Mouse (Mus musculus) thymus, postnatal 4 days (tissue): ENCODE results near the gene Trp63.
"Not testable (repeated sequence)": the region's sequence is repeated elsewhere in the genome, so short reads cannot be mapped to it uniquely, and the experiment has no call there.

Experiments used
- DNase-seq: peaks from one replicate; pipeline ENCODE4 v3.0.0; 2021

Trp63 gene

DNA sequence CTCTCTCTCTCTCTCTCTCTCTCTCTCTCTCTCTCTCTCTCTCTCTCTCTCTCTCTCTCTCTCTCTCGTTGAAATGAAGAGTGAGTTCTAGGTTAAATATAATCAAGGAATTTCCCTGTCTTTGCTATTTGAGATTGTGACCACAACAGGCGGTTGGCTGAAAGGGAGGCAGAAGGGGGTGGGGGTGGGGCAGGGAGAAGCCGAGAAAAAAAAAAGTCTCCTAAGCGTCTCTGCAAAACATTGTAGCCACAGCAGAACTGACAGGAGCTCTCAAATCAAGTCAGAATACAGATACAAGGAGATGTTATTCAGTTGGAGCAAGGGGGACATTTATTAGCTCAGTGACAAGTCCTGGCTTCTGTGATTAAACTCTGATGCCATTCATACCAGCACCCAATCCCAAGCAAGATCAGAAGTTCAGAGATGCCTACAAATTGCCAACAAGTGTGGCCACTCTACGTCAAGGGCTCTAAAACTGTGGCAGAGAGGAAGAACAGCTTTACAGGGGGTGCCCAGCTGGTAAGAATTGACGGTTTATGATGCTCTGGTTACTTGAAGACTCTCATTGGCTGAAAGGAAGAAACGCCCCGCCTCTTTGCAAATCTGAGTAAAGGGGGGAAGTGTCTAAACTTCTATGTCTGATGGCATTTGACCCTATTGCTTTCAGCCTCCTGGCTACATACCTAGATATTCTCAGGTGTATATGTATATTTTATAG, at the start of gene Trp63:
Trp63 (plus strand) TSS at position 233 of the 718 bp plus-strand sequence.
- DNase-seq, result no peak

DNA sequence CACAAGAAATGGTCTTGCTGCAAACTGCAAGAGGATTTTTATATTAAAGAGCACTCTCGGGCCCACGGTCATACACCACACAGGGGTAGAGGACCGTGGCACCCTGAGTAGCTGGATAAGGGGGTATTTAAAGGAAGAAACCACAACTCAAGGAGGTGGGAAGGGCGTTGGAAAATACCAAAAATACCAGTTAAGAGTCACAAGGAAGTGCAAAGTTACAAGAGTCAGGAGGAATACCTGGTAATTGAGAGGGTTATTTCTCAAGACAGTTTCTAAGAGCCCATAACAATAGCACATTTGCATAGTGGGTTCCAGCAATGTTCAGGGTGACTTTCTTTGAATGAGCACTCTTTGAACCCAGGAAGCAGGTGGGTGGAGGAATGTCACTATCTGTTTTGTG, 38.8 kb upstream of the Trp63 start:
- not testable (repeated sequence) for DNase-seq

DNA sequence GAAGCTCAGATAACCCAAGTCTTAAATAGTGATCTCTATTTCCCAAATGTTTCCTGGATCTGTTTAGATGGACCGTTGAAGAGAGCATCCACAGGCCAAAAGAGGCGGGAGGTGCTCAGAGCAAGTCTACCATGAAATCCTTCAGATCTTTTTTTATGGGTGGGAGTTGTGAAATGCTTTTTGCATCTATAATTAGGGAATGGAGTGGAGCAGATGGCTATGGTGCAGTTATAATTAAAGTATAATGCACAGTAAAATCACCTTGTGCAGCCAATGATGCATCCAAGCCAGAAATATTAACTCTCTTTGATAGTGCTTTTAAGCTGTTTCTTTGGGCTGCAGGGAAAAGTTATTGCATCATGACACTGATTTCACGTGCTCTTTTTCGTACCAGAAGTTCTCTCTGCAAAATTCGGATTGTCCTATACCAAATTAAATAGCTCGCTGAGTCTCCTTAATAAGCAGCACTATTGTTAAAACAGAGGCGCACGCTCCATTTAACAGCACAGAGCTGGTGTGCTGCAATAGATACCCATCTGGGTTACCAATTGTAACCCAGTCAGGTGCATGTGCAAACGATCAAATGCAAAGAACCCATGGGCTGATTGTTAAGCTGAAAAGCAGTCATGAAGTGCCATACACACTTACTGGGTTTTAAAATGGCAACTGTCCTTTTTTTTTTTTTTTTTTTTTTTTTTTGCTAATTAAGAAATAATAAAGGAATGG, 22.9 kb upstream of the Trp63 start:
- DNase-seq, result no peak

DNA sequence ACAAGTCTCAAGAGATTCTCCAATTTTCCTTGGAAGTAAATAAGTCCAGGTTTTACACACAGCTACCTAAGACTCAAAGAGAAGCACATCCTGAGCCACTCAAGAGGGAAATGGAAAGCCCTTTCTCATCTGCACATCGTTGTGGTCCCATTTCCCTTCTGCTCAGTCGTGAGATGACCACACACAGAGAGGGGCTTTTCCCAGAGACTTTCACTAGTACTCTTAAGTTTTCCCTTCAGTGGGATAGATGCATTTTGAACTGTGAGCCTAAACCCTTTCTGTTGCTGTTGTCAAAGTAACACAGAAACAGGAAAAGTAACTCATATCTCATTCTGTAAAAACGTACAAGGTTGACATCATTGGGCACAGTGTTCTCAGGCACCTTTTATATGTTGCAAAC, 20.4 kb upstream of the Trp63 start:
- DNase-seq, result no peak

DNA sequence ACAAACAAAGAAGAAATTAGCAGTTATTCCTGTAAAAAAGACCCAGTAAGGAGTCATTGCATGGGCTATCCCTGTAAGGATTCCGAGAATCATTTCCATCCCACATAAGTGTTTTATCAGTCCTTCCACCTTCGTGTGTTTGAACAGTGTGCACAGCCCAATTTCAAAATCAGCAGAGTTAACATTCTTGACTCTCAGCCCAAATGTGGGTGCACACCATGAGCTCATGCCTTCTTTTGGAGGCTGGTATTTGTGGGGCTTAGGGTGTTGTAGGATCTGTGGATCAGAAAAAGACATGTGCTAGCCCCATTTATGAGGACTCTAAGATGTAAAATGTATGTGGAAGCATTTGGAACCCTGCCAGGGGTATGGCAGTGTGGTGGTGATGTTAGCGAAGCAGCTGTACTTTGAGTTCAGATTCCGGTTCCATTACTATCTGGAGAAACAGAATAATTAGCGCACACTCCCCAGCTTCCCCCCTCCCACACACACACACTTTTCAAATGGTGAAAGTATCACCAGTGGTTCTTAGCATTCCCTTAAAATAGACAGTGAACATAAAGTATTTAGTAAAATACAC, 9.6 kb upstream of the Trp63 start:
- no peak for DNase-seq

DNA sequence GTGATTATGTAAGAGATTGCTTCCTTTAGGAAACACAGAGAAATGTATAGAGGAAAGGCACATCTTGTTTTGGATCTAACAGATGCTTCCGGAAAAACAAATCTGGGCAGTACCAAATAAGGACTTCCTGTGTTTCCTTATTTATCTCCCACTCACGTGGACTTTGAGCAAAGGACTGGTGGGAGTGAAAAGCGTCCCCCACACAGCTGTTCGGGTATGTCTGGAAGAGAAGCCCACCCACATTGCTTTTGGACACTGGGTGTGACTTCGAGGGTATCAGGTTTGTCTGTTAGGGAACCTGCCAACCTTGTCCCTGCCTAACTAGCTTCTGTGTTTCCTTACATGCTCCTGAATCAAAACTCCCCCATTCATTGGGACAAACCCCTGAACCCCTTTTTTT, 3.2 kb upstream of the Trp63 start:
- no peak for DNase-seq

DNA sequence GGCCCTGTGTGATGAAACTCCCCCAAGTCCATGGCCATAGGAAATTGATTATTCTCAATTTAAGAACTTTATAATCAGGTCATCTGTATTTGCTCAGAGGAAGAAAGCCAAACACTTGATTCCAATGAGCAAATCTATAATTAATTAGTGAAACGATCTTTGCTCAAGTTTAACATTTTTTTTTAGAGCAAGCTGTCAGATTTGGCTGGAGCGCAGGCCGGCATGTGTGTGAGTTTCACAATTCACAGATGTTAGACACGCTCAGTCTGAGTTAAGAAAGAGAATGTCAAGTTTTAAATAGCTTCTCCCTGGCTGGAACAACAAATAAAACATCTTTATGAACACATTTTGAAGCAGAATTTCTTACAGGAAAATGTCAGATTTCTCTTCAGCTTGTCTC, 1.0 kb upstream of the Trp63 start:
- no peak for DNase-seq

DNA sequence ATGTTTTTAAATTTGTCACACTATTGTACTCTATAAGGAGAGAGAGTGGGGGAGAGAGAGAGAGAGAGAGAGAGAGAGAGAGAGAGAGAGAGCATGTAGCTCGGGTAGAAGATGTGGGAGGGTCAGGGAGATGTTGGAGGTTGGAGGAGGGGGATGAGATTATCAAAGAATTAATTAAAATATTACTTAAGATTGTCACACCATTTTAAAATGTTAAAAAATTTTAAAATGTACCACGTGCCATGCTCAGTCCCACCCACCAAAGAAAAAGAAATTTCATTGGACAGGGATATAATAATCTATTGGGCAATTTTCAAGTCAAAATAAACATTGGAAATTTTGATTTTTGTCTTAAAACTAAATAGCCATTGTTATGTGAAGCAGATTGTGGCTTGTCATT, 1.0 kb downstream of the Trp63 start:
- DNase-seq, result no peak

DNA sequence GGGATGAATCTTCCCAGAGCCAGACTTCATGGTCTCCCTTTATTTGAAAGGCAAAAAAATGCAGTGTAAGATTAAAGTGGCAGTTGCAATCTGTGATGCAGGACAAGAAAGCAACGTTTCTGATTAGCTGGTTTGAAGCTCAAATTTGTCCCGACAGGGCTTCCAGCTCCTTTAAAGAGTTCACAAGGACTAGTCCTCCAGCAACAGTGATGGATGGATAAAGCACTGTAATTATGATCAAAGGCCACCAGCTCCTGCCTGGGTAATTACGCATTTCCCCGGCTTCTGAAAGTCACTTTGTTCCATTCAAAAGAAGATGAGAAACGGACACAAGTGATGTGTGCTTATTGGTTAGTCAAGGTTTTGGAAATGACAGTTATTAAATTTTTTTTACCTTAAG, 7.0 kb downstream of the Trp63 start:
- DNase-seq, result no peak

DNA sequence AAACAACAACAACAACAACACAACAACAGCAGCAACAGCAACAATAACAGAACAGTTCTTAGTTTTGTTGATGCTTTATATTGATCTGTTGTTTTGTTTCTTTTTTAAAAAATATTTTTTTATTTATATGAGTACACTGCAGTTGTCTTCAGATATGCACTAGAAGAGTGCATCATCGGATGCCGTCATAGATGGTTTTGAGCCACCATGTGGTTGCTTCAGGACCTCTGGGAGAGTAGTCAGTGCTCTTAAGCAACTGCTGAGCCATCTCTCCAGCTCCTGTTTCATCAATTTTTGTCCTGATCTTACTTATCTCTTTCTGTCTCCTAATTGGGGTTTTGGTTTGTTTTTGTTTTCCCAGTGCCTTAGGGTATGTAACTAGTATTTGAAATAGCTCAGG, 17.7 kb downstream of the Trp63 start:
- no peak for DNase-seq

DNA sequence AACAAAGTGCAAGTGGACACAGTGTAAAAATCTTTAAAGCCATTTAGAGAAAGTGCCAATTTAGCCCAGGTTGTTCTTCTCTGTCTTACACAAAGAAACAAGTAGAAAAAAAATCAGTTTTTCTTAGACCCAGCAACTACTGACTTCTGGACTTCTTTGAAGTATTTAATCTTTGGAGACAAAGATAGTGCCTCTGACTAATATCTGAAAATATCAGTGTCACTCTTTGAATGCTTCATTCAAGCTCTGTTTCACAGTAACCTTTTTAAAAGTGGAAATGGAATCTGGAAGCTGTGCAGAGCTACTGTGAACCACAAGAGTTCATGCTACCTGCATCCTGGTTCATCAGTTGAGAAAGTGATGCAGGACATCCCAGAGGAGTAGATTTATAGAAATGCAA, 22.7 kb downstream of the Trp63 start:
- no peak for DNase-seq

DNA sequence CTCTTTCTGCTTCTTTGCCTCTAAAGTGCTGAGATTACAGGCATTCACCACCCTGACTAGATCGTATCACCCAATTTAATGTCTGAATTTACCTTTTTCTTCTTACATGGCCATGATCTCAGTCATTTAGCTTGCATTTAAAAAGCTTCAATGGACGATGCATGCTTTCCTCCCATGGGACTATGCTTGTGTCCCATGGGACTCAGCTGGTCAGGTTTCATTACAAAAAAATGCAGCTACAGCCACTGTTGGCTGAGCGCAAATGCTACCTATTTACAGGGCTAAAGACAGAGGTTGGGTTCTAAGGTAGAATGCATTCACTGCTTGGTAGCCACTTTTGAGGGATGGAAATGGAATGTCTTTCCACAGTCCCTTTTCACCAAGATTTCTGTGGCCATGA, 32.2 kb downstream of the Trp63 start:
- DNase-seq, result no peak

DNA sequence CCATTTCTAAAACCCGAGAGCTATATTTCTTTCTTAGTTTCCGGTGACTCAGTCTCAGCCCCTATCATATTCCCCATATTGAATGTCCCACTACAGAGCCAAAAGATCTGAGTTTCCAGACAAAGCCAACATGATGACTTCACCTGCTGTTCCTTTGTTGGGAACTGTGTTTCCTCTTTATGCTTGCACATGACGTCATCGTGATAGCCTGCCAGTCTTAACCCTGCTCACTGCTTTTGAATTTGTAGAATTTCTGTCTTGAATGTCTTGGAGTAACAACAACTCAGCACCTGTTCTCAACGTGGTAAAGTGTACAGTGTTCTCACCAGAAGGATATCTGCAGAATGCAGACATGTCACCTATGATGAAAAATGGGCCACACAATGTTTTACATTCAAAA, 39.6 kb downstream of the Trp63 start:
- DNase-seq, result no peak

DNA sequence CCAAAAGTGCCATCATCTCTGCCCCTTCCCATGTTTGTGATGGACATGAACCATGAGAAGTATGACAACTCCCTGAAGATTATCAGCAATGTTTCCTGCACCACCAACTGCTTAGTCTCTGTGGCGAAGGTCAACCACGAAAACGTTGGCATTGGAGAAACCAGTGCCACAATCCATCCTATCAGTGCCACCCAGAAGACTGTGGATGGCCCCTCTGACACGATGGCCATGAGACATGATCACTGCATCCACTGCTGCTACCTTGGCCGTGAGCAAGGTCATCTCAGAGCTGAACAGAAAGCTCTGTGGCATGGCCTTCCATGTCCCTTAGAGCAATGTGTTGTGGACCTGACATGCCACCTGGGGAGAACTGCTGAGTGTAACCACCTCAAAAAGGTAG, 43.4 kb downstream of the Trp63 start:
- DNase-seq, result no peak

DNA sequence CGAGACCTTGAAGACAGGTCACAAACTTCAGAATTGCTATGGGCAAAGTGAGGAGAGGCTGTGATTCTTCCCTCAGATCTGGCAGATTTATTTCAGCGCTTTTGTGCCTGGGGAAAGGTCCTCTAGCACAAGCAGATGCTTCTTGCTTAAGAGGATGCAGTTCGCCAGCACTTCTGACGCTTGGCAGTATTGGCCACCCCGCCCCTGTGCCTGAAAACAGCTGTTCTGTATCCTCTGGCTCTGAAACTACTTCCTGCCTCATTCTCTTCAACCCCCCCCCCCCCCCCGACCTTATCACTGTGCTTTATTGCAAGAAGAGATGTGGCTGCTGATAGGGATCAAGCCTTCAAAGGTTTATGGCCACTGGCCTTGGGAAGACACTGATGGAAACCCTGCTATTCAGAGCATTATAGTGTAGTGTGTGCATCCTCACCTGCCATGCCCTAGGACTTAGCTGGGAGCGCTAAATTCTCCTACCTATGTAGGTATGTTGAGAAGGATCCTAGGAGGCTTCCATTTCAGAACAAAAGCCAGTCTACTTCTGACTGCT, 44.5 kb downstream of the Trp63 start:
- DNase-seq, result no peak

DNA sequence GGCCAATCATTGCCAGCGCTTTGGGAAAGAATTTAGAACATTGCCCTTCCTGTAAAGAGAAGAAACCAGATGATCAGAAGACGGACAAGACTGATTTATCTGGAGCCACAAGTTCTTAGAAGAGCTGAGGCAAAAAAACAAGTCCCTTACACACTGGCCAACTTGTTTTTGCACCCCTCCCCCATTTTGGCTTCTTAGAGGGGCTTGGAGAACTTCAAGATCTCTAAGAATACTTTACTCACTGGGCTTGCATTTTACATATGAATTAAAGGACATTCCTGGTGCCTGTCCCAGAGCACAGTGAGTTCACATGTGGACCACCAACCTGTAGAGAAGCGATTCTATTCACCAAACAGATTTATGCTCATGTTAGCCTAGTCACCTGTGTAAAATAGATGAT, 53.3 kb downstream of the Trp63 start:
- DNase-seq, result no peak

DNA sequence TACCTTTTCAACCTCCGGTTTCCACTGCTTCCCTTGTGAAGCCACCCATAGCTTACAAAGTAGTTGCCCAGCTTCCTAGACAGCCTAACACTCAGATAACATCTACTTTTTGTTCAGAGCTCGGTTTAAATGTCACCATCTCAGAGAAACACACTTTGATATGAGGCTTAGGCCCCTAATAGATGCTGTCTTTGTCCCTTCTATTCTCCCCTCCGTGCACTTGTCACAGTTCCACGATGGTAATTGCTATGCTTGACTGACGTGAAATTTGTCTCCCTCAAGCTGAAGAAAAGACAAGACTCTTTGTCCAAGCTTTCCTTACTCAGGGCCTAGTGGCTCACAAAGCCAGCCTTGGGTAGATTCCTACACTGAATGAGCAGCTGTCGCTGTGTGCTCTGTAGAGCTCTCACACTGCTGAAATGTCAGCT, 54.1 kb downstream of the Trp63 start:
- no peak for DNase-seq

DNA sequence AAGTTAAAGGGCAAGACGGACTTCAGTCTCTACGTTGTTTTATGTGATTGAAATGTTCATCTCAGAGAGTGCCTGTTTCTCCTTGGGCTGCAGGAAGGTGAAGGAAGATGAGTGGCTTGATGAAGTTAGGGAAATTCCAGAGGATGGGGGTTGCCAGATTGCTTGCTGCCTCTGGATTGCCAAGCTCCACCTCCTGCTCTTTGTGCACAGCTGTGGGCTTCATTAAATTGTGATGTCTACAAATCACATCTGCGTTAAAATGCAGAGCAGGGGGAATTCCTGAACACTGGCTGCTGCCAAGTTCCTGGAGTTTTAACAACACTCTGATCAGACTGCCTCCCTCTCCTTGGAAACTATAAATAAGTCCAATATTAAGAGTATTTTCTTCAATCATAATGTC, 63.2 kb downstream of the Trp63 start:
- DNase-seq, result no peak

DNA sequence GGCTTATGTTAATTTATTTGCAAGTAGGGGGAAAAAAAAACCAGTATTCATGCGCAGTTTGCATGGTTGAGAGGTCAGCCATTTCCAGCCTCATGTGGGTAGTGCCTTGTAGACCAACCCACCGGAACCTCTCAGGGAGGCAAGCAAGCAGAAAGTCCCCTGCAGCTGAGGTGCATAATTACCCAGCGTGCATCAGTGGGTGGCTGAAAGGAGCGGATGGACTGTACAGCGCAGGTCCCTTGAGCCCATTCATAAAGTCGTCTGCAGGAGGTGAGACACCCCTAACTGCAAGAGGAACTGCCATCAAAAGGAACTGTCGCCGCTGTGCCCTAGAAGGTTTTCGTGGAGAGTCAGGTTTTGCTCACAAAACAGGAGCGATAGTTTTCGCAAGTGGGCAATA, 68.3 kb downstream of the Trp63 start:
- DNase-seq, result no peak

DNA sequence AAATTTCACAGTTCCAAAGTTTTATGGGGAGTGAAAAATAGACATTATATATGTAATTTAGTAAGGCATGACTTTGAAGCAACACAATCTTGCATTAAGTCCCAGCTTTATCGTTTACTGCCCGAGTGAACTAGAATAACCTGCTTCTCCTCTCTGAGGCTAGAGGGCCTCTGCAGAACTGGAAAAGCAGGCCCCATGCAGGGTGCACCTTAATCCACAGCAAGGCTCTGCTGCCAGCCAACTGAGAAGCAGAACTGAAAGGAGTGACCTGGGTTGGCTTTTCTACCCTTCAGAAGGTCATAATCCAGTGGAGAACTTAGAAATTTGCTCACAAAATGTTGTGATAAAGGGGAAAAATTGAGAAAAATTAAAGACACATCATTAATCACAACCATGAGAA, 74.5 kb downstream of the Trp63 start:
- no peak for DNase-seq

DNA sequence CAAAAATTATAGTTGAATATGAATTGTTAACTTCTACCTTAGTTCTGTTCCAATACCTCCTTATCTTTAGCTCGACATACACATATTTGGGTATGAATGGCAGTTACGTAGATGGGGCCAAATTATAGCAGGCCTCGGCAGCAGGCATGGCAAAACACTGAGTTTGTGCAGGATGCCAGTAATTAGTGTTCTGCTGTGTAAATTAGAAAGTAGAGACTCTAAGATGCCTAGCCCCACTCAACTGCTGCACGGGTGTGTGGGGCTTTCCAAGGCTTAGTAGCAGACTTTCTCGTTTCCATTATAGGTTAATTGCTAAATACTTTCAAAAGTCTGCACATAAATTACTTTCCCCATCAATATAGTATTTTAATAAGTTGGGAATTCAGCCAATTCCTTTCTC, 82.0 kb downstream of the Trp63 start:
- no peak for DNase-seq

DNA sequence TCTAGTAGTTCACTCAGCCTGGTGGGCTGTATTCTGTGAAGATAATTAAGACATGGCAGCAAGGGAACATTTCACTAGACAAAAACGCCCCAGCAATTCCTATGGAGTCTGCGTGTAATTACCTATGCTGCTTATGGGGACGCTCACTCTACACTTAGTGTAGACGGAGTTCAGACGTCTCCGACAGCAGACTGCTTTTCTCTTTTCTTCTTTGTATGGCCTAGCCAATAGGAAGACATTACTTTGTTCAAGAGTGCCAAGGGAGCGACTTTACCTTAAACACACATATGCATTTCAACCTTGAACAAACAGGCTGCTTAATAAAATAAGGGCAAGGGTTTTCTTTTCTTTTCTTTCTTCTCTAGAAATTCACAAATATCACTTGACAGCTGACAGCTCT, 91.0 kb downstream of the Trp63 start:
- no peak for DNase-seq

DNA sequence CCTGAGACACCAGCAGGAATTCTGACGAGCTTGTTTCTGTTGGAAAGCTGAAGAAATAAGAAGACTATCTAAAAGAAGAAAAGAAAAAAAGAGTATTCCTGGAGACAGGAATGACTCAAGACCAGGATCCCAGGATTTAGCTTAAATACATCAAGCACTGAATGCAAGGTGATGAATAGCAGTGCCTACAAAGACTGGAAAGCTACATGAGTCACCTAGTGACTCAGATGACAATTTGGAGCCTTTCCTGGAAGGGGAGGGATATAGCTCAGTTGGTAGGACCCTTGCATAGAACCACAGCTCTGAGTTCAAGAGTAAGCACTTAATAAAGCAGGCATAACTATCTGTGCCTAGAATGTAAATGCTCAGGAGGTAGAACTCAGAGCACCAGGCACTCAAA, 93.9 kb downstream of the Trp63 start:
- no peak for DNase-seq

DNA sequence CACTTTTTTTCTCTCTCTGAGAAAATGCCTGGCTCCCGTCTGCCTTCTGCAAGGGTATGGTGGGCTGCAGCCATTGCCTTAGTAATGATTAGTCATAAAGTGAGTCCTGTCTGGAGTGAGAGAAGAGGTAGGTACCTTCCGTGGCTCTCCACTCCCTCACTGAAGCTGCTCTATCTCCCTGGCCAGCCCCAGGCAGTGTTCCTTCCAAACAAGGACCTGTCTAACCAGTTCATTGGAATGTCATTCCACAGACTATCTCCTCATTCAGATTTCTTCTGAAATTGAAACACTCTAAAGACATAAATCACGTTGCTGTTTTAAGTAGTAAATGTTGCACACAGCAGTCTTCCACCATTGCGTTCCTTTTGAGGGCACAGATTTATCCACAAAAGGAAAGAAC, 96.4 kb downstream of the Trp63 start:
- DNase-seq, result no peak
